ENCODE assay signal across 26 mouse cellular contexts in the genomic region with DNA sequence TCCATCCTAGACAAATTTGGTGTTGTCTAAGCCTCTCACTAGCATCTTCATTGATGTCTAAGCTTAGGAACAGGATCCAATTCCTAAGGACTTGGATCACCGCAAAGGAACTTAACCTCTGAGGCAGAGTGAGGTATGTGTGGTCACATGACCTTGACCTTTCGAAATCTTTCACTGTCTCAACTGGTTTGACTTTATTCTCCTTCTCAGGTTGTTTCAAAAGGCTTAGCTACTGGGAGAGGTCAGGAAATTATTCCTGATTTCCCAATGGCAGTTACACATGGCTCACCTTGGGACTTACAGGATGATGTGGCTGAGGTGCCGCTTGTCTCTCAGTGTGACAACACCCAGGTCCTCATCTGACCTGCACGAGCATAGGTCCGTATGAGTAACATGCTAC. TPM values are rescaled to one million over a fixed set of nuclear protein-coding genes. Genes with fewer than 3 reads are reported as not detected.
"Had no signal": no experiment of that assay in that cellular context is flagged by ENCODE, and none has a peak within 500 bp of the region (broad histone marks: within the 10 kb centered on the region; RNA-seq: fewer than 3 reads in every experiment).

No protein-coding gene starts in this region.

- DNase-seq: kidney, adult 8-10 months; kidney, postnatal 25 days; layer of hippocampus, adult 9-11 months; liver; lung, adult 18-20 months; lung, postnatal 10 days; lung, postnatal 36 days; midbrain, embryonic 14.5 days; right cerebral cortex, adult 18-20 months; right cerebral cortex, postnatal 14 days; right cerebral cortex, postnatal 4 days; thymus, postnatal 25 days had no signal

- H3K27me3 ChIP-seq: limb, embryonic 13.5 days; liver, embryonic 12.5 days; liver, embryonic 15.5 days; lung, embryonic 15.5 days; neural tube, embryonic 12.5 days; neural tube, embryonic 15.5 days; stomach, embryonic 15.5 days had no signal

- H3K4me3 ChIP-seq: layer of hippocampus, adult 2 months; limb, embryonic 10.5 days; limb, embryonic 13.5 days; liver, embryonic 12.5 days; liver, embryonic 15.5 days; lung, embryonic 15.5 days; neural tube, embryonic 12.5 days; neural tube, embryonic 15.5 days; stomach, embryonic 15.5 days had no signal

- H3K36me3 ChIP-seq: limb, embryonic 10.5 days; limb, embryonic 13.5 days; liver, embryonic 12.5 days; liver, embryonic 15.5 days; lung, embryonic 15.5 days; neural tube, embryonic 12.5 days; neural tube, embryonic 15.5 days; stomach, embryonic 15.5 days had no signal

RNA-seq across cellular contexts. Expression of gene Lce1f, which starts 2.5 kb away (rescaled TPM):
- polyA plus RNA-seq: kidney, embryonic 16.5 days; large intestine, adult 2 months; limb, embryonic 10.5 days; limb, embryonic 13.5 days; liver, embryonic 12.5 days; liver, embryonic 15.5 days; lung, embryonic 15.5 days; midbrain, embryonic 11.5 days; midbrain, embryonic 14.5 days; neural tube, embryonic 12.5 days; neural tube, embryonic 15.5 days; stomach, embryonic 15.5 days; thymus, postnatal 0 days; urinary bladder, adult 2 months had no signal

RNA-seq across cellular contexts. Expression of gene Lce1e, which starts 13.8 kb away (rescaled TPM):
- polyA plus RNA-seq: kidney, embryonic 16.5 days; large intestine, adult 2 months; limb, embryonic 10.5 days; limb, embryonic 13.5 days; liver, embryonic 12.5 days; liver, embryonic 15.5 days; lung, embryonic 15.5 days; midbrain, embryonic 11.5 days; midbrain, embryonic 14.5 days; neural tube, embryonic 12.5 days; neural tube, embryonic 15.5 days; stomach, embryonic 15.5 days; urinary bladder, adult 2 months had no signal

RNA-seq across cellular contexts. Expression of gene Gm38119, which starts 16.3 kb away (rescaled TPM):
- polyA plus RNA-seq: kidney, embryonic 16.5 days; large intestine, adult 2 months; limb, embryonic 10.5 days; limb, embryonic 13.5 days; liver, embryonic 12.5 days; liver, embryonic 15.5 days; lung, embryonic 15.5 days; midbrain, embryonic 11.5 days; midbrain, embryonic 14.5 days; neural tube, embryonic 12.5 days; neural tube, embryonic 15.5 days; stomach, embryonic 15.5 days; thymus, postnatal 0 days; urinary bladder, adult 2 months had no signal

RNA-seq across cellular contexts. Expression of gene Lce1g, which starts 29.5 kb away (rescaled TPM):
- polyA plus RNA-seq: large intestine, adult 2 months; limb, embryonic 10.5 days; limb, embryonic 13.5 days; liver, embryonic 12.5 days; liver, embryonic 15.5 days; lung, embryonic 15.5 days; midbrain, embryonic 11.5 days; midbrain, embryonic 14.5 days; neural tube, embryonic 12.5 days; neural tube, embryonic 15.5 days; stomach, embryonic 15.5 days; thymus, postnatal 0 days; urinary bladder, adult 2 months had no signal

RNA-seq across cellular contexts. Expression of gene Lce1d, which starts 35.6 kb away (rescaled TPM):
- polyA plus RNA-seq: kidney, embryonic 16.5 days; large intestine, adult 2 months; limb, embryonic 10.5 days; limb, embryonic 13.5 days; liver, embryonic 12.5 days; liver, embryonic 15.5 days; lung, embryonic 15.5 days; midbrain, embryonic 11.5 days; midbrain, embryonic 14.5 days; neural tube, embryonic 12.5 days; neural tube, embryonic 15.5 days; stomach, embryonic 15.5 days; thymus, postnatal 0 days; urinary bladder, adult 2 months had no signal
